Mouse (Mus musculus) spleen, adult 12 weeks (tissue): ENCODE data around the gene Ccdc187.

Experiments used
- DNase-seq: peaks from one replicate; pipeline ENCODE4 v3.0.0; 2022; ENCODE audit warnings: low spot score

Gene Ccdc187

DNA sequence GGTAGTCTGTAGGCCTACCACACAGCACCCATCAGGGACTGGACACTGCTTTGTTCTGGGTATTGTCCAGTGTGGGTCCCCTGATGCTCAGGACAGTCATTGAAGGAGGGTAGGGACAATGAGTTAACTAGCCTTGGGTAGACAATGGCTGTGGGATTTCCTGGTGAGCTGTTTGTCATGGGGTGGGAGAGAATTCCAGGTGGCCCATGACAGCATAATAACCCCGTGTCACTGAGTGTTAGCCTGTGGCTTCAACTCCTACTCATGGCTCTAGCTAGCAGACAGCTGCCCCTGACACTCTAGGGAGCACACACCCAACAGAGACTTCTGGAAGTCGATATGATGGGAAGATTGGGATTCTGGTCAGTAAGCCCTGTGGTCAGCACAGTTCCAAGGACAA is at the start of gene Ccdc187:
Gene Ccdc187 (minus strand): TSS at position 101 of the 400 bp plus-strand sequence.
- no peak for DNase-seq

DNA sequence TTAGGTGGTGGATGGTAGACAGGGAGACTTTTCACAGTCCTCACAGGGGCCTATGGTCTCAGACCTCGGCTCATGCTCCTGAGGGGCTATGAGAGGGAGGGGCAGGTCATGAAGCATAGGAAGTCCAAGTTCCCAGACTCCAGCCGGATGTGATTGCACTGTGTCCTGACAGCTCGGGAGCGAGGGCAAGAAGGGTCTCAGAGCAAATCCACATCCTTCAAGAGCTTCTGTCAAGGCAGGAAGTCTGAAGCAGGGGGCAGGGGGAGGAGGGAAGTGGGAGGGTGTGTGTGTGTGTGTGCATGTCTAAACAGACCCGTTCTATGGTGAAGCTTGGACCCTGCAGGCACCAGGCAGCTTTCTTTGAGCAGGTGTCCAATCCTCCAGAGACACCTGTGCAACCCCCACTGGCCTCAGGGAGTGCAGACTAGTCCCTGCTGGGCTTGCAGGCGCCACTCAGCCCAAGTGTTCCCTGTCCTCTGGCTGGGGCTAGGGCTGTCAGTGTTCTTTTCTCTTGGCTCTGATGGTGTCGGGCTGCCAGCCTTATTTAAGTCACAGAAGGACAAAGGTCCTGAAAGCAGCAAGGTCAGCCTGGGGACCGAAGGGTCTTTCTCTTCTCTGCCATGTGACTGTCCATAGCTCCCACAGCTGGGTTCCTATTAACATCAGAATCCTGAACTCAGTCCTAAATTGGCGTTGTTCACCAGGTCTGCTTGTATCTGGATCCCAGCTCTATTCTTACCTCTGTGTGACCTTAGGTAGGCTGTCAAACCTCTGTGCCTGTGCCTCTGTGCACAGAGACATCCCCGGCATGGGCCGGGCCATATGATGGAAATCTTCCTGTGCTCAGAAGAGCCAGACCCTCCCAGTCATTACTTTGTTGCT is 48.5 kb upstream of the Ccdc187 start:
- DNase-seq = no peak

DNA sequence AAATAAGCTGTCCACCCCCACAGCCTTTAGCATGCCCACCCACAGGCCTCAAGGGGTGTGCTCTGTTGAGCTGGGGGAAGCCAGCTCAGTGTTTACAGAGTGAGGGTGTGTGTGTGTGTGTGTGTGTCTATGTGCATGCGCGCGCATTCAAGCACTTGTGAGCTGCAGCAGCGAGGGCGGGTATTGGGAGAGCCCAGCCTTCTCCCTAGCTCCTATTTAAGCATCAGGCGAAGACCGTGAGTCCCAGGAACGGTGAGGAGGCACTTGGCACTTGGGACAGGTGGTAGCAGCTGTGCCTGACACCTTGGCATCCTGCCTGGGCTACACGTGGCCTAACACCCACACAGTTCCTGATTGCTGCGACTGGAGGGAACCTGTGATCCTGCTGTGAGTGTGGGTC is 47.7 kb upstream of the Ccdc187 start:
- no peak for DNase-seq

DNA sequence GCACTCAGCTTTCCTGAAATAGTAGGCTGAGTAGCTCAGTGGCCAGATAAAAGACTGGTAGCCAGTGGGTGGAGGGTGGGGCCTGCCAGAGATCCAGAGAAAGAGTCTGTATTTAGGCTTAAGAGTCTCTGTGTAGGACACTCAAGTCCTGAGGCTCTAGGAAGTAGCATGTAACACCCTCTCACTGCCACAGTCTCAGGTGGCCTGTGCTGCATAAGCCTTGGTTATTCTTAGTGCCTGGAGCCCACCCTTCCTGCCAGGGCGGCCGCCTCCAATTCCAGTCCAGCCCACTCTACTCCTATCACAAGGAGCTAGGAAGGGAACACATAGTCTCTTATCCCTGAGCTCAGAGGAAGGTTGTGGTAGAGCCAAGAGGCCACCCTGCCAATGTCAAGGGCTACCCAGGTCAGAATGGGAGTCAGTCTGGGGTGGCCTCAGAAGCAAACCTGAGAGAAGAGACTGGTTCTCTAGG is 47.2 kb upstream of the Ccdc187 start:
- DNase-seq = no peak

DNA sequence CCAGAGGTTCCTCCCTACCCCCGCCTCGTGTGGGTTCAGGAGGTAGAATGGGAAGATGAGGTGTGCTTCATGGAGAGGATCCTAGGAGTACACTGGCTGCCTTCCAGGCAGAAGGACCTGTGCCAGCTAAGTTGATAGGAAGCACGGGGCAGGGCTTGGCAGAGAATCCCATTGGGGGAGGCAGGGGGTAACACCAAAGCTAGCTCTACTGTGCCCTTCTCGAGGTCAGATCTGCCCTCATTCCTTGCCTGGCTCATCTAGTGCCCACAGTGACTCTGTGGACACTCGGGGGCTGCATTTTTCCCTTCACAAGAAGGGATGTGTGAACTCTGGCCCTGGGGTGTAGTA is 44.8 kb upstream of the Ccdc187 start:
- DNase-seq = no peak

- no peak for DNase-seq
Observed at GRCm38 (mm10) chr2:26338302-26339203, 44.2 kb upstream of the Ccdc187 start.

GRCm38 (mm10) chr2:26330702-26331101 is 36.3 kb upstream of the Ccdc187 start:
- no peak for DNase-seq

GRCm38 (mm10) chr2:26330056-26330468 is 35.7 kb upstream of the Ccdc187 start:
- DNase-seq = no peak

DNA sequence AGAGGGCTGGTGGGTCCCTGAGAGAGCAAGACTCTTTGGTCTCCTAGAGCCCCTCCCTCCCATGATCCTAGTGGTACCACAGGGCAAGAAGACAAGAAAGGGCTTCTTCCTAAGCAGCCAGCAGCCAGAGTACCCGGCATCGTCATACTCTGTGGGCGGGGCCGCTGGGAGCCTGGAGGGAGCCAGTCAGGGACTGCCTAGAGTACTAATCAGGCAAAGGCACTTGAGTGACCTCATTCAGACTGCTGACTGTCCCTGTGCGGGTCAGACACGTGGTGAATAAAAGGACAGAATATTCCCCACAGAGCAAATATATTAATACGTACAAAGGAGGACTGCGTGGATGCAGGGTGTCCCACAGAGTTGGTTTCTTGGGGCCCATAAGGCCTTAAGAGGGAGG is 35.0 kb upstream of the Ccdc187 start:
- DNase-seq = no peak

DNA sequence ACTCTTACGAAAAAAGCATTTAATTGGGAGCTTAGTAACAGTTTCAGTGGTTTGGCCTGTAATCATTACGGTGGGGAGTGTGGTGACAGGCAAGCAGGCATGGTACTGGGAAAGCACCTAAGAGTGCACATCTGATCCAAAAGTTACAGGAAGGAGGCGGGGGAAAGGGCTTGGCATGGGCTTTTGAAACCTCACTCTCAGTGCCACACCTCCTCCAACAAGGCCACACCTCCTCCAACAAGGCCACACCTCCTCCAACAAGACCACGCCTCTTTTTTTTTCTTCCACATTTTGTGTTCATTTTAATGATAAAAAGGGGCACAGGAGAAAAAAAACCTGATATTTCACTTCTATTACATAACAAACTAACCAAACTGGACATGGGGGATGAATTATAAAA is 33.5 kb upstream of the Ccdc187 start:
- DNase-seq = no peak

DNA sequence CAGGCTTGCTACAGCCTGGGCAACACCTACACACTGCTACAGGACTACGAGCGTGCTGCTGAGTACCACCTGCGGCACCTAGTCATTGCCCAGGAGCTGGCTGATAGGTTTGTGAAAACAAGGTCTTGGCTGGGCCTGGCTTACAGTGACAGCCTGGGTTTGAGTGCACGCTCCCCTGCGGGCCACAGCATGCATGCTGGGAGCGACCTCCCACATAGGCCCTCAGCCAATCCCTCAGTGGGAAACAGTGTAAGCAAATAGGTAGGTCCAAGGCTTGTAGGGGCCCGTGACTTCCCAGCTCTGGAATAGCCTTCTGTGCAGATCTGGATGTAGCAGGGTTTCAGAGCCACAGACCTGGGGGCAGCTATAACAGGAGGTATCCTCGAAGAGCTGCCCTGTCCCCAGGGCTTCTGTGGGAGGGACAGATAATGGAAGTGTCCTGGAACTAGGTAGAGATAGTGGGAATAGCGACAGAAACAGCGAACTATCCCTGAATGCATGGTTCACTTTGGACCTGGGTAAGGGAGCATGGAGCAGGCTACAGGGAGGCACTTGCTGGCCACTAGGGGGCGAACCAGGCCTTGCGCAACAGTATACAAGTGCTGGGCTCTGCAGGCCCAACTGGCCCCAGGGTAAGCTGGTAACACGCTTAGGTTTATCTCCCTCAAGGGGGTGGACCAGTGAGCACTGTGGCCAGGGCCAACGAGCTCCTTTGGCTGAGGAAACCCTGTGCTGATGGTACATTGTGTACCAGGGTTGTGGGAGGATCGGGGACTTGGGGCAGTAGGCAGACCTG is 31.2 kb upstream of the Ccdc187 start:
- DNase-seq = peak; percentile 33

DNA sequence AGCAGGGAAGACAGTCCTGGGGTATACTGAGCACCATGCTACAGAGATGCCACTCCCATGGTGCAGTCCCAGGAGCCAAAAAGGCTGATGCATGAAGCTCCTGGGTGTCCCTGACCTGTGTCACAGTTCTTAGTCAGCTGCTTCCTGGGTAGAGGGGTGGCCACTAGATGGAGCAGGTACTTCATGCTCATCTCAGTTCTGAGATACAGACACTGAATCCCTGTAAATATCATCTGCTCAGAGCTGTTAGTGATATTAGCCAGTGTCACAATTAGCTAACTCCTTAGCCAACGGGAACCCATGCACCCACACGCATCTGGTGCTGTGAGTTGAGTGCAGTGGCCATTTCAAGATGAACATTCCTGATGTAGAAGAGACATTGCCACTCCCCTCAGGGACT is 30.6 kb upstream of the Ccdc187 start:
- no peak for DNase-seq

DNA sequence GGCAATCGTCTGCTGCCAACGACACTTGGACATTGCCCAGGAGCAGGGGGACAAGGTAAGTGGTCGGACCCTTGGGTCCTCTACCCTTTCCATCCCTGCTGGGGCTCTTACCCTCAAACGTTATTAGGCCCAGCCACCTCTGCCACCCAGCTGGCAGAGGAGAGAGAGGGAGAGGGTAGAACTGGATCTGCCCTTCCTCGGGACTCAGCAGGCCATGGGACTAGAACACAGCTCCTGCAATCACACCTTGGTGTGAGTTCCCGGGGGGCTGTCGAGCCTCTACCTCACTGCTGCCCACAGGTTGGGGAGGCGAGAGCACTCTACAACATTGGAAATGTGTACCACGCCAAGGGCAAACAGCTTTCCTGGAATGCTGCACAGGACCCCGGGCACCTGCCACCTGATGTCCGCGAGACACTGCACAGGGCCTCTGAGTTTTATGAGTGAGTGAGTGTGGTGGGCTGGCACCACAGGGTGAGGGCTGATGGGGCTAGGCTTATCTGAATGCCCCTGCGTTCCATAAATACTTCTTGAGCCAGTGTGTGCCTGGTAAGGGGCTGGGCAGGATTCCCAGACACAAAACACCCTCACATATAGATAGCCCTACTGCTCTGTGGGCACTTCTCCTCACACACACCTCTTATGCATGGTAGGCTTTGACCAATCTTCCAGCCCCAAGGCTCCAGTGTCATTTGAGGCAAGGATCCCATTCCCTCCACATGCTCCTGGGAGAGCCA is 29.4 kb upstream of the Ccdc187 start:
- no peak for DNase-seq

- DNase-seq = no peak
Observed at GRCm38 (mm10) chr2:26320245-26321185, 26.2 kb upstream of the Ccdc187 start.

DNA sequence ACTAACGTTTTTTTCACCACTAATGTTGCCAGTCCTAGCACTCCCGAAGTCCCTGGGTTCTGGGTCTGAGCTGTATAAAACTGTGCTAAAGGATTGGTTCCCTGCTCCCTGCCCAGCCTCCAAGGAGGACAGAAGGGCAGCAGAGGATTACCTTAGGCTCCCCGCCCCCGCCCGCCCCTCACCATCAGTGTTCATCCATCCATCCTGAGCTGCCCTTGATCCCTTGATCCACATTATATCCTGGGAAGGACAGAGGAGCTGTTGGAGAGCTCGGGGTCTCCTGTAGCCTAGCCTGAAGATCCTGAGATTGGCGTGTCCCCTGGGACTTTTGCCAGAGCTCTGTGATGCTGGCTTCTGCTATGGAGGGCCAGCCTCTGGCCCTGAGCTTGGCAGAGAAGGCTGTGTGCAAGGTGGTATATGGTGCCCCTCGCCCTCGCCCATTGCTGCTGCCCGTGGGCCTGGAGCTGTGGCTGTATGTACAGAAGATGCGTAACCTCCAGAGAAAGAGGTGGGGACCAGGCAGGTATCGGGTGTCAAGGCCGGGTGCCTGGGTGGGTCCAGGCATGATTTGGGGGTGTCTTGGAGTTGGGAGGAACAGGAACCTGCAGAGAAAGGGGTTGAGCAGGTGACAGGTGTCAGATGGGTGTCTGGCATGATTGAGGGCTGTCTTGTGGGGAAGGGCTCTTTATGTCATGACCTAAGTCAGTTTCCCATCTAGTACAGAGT is 25.3 kb upstream of the Ccdc187 start:
- DNase-seq = no peak

GRCm38 (mm10) chr2:26319109-26319508 is 24.8 kb upstream of the Ccdc187 start:
- no peak for DNase-seq

DNA sequence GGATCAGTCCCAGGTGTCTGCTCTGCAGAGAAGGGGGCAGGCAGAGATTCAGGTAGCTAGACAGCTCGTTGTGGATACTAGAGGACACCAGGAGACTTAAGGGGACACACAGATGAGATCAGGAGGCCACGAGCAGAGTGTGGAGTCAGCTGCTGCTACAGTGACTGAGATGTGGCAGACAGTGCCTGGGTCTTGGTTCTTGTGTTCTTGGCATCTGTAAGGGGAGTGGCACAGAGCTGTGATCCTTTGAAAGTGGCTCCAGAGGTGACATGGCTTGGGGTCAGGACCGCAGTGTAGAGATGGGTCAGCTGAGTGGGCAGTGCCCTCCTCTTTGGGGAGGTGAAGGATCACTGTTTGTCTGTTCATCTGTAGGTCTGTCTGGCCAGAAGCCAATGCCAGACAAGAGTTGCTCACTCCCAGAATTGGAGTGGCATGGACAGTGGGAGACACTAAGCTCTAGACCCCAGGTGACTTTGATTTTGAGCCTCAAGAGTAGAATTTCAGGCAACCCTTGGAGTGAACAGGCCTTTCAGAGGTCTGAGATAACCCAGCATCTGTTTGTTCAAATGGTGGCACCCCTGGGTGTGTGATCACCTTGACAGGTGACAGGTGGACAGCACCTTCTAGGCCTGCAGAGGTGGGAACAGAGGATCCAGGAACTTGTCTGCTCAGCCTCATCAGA is 23.8 kb upstream of the Ccdc187 start:
- no peak for DNase-seq

- no peak for DNase-seq
Observed at GRCm38 (mm10) chr2:26317371-26317770, 23.0 kb upstream of the Ccdc187 start.
